Mouse (Mus musculus) spleen, postnatal 14 days (tissue): ENCODE results near the gene Galns.
"Not testable (repeated sequence)": the region's sequence is repeated elsewhere in the genome, so short reads cannot be mapped to it uniquely, and the experiment has no call there.

Experiments used
- DNase-seq, 2 experiments: peaks; one replicate each; pipeline ENCODE4 v3.0.0; 2021 to 2022; ENCODE audit warnings: low spot score in 2 of 2

Galns gene

DNA sequence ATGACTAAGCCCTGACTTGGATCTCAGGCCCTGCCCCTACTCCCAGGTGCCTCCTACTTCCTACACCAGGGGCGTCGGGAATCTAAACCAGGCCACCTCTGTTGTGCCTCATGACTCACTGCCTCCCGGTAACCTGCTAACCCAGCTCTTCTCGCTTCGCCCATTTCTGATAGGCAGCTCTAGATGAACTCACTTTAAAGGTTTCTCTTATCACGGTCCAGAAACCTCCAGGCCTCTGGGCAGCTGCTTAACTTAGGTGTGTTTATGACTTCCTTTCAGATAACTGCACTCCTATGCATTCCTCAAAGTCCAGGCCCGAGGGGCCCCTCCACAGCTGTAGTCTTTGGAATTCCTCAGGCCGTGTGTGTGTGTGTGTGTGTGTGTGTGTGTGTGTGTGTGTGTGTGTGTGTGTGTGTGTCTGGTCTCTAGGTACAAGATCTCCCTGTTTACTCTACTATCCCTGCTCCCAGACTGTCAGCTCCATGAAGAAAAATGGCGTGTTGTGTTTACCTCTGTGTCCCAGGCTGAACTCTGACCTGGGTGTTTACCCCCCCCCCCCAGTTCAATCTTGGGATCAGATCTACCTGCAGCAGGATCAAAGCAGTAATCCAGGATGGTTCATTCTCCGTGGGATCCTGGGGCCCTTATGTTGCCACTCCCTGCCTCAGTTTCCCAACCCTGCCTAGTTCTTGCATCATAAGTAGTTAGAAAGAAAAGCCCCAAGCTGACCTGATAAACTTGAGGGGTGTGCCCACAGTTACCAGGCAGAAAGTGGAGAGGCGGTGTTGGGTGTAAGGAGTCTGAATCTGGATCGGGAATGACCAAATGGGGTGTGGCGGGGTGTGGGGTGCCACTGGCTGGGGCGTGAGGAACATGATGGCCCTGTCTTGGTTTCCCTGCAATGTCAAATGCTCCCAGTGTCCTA, 24.9 kb upstream of the Galns start:
- DNase-seq, result no peak

DNA sequence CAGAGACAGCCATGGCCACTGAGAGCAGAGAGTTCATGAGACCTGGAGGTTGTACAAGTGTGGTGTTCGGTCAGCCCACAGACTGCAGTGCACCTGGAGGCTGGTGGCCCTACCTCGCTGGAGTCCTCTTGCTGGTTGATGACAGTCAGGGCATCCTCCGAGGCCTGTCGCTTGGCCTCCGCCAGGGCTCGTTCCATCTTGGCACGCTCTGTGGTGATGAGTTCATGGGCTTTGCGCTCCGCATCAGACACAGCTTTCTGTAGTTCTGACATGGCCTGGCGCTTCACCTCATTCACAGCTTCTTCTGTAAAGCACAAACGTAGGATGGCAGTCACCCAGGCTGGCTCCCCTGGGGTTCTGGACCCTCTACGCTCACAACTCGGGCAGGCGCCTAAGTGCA, 21.9 kb upstream of the Galns start:
- DNase-seq, result no peak

DNA sequence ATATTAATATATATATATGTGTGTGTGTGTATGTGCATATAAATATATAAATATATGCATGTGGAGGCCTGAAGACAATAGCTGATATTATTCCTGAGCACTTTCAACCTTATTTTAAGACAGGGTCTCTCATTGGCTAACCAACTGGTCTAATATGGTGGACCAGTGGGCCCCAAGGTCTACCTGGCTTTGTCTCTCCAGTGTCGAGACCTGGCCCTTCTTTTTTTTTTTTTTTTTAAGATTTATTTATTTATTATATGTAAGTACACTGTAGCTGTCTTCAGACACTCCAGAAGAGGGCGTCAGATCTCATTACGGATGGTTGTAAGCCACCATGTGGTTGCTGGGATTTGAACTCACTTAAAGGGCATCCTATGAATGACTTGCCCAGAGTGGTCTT, 20.9 kb upstream of the Galns start:
- not testable (repeated sequence) for DNase-seq

DNA sequence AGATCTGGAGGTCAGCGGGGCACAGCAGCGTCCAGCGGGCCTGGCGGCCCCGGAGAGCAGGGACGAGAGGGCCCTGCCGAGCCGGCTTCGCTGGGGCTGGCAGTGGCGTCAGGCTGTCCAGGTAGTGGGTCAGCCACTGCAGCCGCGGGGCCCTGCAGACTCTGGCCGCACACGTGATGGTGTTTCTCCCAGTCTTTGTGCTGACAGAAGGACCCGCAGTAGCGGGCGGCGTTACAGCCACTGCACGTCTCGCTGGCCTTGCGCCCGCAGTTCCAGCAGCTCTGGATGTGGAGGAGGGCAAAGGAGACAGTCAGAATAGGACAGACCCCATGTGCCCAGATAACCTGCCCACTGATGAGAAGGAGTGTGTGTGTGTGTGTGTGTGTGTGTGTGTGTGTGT, 19.4 kb upstream of the Galns start:
- DNase-seq, result no peak

DNA sequence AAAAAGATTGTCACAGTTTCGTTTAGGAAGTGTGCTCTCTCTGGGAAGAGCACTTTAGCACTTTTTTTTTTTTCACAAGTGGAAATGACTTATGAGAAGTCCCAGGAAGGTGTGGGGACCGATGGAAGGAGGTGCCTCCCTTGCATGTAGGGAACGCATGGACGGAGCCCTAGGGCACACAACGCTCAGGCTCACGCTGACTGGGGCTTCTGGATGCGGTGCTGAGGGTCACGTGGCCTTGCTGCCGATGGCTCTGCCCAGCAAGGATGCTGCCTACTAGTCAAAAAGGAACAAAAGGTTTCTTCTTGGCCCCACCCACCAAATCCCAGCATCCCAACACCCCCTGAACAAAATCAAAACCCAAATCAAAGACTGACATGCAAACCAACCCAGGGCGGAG, 18.1 kb upstream of the Galns start:
- DNase-seq, result no peak

DNA sequence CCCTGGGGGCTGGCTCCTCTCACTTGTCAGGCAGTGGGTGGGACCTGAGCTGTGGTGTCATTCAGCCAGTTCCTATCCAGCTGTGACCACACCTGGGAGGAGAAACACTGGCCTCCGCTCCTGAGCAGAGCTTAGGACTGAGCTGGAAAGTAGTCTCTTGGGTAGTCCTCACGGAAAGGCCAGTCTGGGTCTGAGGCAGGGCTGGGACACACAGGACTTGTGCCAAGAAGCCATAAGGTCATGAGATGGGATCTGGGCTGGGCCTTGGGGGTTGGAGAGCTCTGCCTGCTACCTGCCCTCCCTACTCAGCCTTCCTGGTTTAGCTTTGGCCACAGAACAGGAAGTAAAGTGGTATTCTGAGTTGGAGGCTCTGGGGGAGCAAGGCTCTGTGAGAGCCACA, 15.6 kb upstream of the Galns start:
- no peak for DNase-seq

DNA sequence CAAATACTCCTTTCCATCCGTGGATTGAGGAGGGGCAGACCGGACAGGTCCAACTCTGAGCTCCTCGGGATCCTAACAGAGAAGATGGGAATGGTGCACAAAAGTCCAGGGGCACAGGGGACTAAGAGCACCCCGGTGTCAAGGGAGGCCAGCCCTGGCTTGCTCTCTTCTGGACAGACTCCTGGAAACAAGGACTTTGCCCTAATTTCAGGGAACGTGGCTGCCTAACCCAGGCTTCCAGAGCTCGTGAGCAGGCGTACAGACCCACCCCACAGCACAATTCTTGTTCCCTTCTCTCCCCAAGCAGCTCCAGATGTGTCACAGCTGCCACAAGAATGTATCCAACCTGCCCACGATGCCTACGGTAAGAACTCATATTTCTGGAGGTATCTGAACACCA, 14.5 kb upstream of the Galns start:
- no peak for DNase-seq

DNA sequence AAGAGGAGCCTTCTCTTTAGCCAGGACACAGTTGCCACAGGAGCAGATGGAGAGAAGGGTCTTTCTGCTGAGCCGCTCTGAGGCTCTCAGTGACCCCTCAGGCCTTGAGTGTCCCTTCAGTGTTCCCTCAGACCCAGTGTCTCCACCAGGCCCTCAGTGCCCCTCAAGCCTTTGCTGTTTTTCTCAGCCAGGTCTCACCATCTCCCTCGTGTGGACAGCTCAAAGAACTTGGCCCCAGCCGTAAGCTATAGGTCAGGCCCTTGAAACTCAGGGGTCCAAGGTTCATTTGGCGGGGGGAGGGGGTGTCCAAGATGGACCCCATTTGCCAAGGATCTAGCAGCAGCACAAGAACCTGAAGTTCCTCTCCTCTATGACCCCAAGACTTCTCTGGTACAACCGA, 13.4 kb upstream of the Galns start:
- DNase-seq, result no peak

DNA sequence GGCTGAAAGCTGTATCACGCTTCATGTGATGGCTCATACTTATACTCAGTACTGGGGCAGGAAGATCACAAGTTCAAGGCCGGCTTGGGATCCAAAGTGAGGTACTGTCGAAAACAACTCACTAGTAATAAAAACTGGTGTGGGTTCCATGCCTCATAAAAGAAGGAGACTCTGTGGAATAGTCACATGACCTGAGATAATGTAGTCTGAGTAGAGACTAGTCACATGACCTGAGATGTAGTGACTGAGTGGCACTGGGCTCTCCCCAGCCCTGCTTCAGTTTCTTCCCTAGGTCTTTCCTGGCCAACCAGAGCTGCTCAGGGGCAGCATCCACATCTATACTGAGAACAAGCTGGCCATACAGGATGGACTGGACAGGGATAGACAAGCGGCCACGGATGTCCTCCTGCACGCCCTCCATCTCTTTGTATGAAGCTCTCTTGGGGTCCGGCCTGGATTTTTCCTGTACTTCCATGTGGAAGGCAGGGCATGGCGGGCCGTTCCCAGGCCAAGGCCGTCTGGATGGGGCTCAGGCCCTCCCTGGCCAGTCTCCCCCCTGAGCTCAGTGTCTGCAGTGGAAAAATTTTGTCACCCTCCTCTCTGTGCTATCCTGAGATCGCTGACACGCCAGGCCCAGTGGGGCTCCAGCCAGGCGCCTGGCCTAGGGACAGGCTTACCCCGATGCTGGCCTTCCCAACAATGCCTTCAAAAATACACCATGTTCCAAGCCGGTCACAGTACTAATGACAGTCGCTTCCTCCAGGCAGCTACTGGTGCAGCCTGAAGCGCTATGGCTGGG, 12.8 kb upstream of the Galns start:
- DNase-seq, result no peak

DNA sequence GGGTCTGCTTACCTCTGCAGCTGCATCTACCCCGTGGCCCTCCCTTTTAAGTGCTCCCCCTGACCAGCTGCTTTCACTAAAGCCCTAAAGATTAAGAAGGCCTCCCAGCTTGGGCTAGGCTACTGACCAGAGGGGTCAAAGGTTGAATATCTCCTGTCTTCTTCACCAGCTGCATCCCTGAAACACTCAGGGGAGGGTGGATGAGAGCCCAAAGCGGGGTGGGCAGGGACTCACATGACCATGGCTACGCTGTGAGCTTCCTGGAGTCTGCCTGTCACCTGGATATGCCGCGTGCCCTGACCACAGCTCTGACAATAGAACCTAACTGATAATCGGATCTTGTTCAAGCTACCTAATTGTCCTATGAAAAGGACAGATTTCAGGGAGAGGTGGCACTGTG, 11.5 kb upstream of the Galns start, which contains the start of gene Pabpn1l:
Gene Pabpn1l (minus strand): TSS at position 13 of the 400 bp plus-strand sequence.
- no peak for DNase-seq

DNA sequence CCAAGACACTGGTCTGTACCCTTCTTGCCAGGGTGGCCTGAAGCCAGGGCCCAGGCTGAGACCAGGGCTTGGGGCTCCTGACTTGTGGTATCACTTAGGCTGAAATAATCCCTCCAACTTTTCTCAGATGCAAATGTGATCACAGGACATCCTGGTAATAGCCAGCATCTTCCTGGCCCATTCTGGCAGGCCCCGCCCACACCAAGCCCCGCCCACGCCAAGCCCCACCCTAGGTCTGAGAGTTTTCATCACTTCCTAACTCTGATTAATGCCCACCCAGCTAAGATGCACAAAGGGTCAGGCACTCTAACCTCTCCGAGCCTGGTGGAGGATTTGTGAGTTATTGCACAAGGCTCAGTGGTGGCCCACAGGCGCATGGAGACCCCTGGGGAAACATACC, 9.2 kb upstream of the Galns start:
- DNase-seq, result no peak

DNA sequence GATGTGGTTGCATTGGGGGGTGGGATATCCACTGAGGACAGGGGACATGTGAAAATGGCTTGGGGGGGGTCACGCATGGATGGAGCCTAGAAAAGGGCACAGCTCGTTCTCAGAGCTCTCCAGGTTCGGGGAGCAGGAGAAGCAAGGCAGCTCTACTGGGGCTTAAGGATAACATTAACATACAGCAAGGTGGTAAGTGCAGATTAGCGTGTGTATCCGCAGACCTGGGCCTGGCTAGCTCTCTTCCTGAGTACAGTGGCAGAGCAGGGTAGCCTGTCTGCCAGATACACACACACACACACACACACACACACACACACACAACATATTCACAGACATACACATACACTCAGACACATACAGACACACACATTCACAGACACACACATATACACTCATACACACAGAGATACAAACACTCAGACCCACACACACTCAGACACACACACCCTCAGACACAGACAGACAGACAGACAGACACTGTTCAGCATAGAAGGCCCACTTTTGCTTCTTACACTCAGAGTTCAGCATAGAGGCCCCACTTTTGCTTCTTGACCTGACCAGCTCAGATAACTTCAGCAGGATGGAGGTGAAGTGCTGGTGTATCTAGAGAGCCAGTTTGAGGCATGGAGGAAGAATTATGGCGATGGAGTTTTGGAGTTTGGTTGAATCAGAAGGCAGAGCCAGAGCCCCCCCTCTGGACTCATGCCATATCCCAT, 7.6 kb upstream of the Galns start:
- DNase-seq, result peak in 1 of 2 experiments; percentile 34

DNA sequence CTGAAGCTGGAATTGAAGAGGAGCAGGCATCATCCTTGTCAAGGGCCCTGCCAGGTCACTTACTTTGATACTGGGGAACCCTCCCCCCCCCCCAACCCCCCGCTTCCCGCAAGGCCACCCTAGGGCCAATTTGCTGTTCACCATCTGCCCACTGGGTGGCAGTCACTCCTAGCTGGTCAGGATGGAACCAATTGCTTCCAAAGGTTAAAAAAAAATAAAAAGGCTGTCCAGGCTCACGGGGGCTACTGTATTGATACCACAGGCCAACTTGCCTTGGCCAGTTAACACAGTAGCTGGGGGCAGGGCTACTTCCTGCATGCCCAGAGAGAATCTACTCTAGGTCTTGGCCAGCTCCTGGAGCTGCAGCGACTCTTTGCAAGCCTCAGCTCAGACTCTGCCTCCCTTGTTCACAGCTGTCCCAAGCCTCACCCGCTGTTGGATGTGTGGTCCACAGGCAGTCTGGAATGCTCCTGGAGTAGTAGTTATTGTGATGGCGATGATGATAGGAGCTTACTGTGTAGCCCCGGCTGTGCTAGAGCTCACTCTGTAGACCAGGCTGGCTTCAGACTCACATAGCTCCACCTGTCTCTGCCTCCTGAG, 6.8 kb upstream of the Galns start:
- peak; percentile 71 to 88 for DNase-seq

DNA sequence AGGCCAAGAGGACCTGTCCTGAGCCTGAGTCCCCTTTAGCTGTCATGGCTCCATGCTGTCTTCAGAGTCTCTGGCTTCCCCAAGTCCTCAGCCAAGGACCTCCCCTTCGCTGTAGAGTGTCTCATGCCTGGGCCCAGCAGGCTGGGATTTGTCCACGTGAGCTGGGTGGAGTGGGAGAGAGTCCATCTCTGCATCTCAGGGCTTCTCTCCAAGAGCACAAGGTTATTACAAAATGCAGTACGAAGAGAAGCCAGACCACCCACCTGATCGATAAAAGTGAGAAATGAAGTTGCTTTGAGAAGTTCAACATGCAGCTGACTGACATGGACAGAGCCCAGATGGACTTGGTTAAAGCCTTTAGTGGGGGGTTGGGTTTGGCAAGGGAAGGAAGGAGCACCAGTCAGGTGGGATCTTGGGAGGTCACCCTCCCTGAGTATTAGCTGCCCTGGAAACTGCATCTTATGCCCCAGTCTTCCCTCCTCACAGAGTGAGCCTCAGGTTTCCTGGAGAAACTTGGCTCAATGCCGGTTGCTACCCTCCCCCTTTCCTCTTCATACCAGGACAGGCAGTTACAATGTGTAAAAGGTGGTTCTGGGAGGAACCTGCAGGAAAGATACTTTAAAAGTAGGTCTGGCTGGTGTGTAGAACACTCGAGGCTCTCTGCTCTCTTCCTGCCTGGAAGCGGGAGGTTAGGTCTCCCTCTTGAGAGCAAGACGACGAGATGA, 5.1 kb upstream of the Galns start:
- DNase-seq, result no peak

DNA sequence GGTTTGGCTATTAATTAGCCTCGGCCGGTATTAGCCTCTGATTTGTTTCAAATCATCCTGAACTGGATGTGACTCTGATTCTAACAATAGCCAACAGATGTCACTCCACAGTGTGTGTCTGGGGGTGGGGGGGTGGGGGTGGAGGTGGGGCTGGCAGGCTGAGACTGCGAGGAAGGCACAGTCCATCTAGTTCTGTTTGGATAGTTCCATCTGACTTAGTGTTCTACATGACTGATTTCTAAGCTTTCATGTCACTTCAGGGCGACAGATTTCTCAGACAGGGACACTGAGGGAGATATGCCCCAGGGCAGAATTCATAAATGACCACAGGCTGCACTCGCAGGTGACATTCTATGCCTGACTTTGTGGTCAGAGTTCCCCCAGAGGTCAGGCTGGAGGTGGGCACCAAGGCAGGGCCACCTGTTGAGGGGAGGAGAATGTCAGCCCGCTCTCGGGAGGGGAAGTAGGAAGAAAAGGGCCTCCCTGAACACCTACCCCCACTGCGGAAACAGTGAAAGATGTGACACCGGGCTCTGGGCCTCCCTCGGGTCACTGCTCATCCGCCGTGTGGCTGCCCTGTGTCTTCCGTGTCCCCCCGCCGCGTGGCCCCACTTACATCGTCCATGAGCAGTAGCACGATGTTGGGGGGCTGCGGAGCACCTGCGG, 518 bp downstream of the Galns start:
- no peak for DNase-seq

DNA sequence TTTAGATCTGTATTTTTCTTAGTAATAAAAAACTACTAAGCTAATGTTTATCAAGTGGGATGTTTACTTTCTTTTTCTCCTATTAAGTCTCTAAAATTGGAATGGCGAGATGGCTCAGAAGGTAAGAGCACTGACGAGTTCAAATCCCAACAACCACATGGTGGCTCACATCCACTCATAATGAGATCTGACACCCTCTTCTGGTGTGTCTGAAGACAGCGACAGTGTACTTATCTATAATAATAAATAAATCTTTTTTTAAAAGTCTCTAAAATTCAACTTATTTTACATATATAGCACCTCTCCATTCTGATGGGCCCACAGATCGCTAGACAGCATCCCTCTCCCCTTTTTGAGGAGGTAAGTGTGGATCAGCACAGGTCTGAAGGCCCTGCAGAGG, 1.1 kb downstream of the Galns start:
- no peak for DNase-seq

DNA sequence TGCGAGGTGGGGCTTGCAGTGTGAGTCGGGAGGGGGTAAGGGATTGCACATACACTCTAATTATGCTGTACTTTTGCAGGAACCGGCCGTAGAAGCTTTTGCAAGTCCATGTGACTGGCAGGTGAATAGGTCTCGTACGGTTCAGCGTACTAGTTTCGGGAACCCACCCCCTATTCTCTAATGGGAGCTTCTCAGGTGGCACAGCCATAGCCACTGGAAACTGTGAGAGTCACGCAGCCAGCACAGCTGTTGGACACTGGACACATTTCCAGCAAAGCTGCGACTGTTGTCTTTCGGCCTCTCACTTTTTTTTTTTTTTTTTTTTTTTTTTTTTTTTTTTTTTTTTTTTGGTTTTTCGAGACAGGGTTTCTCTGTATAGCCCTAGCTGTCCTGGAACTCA, 4.5 kb downstream of the Galns start:
- no peak for DNase-seq

DNA sequence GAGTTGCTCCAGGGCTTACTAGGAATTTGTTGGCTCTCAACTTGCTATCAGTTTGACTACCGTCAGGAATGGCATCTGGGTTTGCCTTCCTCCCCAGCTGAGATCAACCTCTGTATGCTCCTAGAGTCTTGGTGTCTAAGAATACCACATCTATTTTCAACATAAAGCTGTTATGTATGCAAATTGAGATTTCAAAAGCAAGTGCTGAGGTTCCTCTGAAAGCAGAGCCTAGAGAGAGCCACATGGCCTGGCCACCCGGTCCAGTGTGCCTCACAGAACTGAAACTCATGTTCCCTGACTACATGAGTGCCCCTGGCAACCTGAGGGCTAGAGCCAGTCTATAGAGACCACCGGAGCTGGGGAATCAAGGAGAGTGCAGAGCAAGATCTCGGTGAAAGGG, 5.9 kb downstream of the Galns start:
- no peak for DNase-seq

DNA sequence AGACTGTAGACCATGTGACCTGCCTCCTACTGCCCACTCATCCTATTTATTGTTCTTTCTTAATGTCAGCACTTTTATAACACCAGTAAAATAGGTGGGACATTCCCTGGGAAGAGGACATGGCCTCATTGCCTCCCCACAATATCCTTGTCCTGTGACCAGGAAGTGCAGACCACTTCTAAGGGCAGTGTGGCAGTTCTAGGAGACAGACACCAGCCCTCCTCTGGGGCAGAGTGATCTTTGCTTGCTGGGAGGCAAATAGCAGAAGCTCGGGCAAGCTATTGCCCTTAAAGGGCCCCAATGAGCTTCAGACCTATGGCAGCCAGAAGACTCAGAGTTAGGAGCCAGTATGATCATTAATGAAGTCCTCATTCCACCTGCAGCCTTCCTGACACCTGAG, 6.6 kb downstream of the Galns start:
- no peak for DNase-seq

DNA sequence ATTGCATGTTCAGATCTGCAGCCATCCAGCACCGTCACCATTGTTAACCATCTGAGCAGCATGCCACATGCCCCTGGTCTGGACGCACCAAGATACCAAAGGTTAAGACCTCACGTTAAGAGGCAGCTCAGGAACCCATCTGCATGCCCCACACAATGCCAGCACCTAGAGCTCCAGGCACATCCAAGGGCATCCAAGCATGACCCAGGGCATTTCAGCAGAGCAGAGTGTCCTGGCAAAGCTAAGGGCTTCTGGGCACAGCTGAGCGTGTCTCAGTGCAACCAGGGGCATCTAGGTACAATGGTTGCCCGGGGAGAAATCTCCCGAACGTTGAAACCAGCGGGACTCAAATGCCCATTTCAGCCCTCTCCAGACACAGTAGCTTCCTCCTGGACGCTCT, 10.6 kb downstream of the Galns start:
- DNase-seq, result no peak

DNA sequence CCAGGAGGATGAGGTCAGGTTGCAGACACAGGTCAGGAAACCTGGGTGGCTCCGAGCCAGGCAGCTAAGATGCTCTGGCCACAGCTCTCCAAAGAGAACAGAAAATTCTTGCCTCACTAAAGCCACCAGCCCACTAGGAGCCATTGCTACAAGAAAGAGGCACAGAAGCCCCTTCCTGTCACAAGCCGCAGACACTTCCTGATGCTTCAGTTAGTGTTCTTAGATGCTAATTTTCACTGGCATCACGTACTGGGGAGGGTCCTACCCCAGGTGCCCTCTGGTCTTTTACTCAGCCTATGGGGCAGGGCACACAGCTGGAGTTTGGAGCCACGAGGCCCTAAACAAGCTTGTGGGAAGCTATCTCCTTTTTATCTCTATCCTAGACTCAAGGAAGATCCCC, 15.2 kb downstream of the Galns start:
- no peak for DNase-seq
